Comparison of ENCODE assay signal across 8 mouse cellular contexts in genomic region chr17:84112411-84113031, GRCm38 (mm10).
DNase-seq lines count a peak whose midpoint lies in the region.

No protein-coding gene starts in this region.

- peaks cover 44% of the 10 kb centered on the region for H3K4me1 ChIP-seq in limb, embryonic 10.5 days

- no peaks in the 10 kb centered on the region for H3K9me3 ChIP-seq in limb, embryonic 10.5 days (replicated peaks)

- H3K4me3 ChIP-seq in limb, embryonic 10.5 days = no peak overlapping the region

- no peaks in the 10 kb centered on the region for H3K36me3 ChIP-seq in limb, embryonic 10.5 days

- peak overlapping the region; percentile 70 for H3K27ac ChIP-seq in limb, embryonic 10.5 days

- peak; percentile 47 for DNase-seq in adrenal gland, adult 2 months
- DNase-seq in adrenal gland, postnatal 25 days = no peak
- peak; percentile 67 for DNase-seq in Muller cell, postnatal 12 days (ENCODE audit: inconsistent ontology term)
- DNase-seq in heart, adult 8-10 months (ENCODE audit: low spot score) = peak; percentile 76
- peak; percentile 63 for DNase-seq in limb, embryonic 10.5 days (ENCODE audit: low spot score)
- DNase-seq in skeletal muscle tissue, adult 2 months (ENCODE audit: low read depth, low spot score) = peak; percentile 91
- no peak for DNase-seq in frontal cortex, adult 2 months (ENCODE audit: extremely low spot score in 1 of 2, low spot score in 1 of 2)
- no peak for DNase-seq in frontal cortex, postnatal 25 days (ENCODE audit: low spot score in 2 of 2)

- H3K27me3 ChIP-seq in limb, embryonic 10.5 days (ENCODE audit: low read depth, poor library complexity, severe bottlenecking) = peaks cover 4% of the 10 kb centered on the region; the same call in 1 of the 2 replicates

- WGBS in limb, embryonic 10.5 days = 19% methylated on average over 6 of the region's 6 CpGs

Comparison
In these comparisons a context has a peak if more than half of its experiments do, and no peak if none do; other contexts are left out.
1. DNase-seq: peak in adrenal gland, adult 2 months (single experiment), Muller cell, postnatal 12 days (single experiment), heart, adult 8-10 months (single experiment), limb, embryonic 10.5 days (single experiment) and skeletal muscle tissue, adult 2 months (single experiment); none in adrenal gland, postnatal 25 days (single experiment), frontal cortex, adult 2 months (0 of 2) and frontal cortex, postnatal 25 days (0 of 2).